Mouse (Mus musculus) hindbrain, embryonic 11.5 days (tissue): ENCODE data around the gene Mmrn2. TPM values are rescaled to one million over a fixed set of nuclear protein-coding genes. Genes with fewer than 3 reads are reported as not detected.
"Not testable (repeated sequence)": the region's sequence is repeated elsewhere in the genome, so short reads cannot be mapped to it uniquely, and the experiment has no call there.

Source experiments
- ATAC-seq: fragments of 200-750 bp; cut with Nextera tagmentation; 2 replicates; pipeline ENCODE4 v1.8.0; 2017; ENCODE audit warnings: mild to moderate bottlenecking, moderate TSS enrichment, moderate library complexity; ENCODE audit not compliant: low FRiP score
- DNase-seq: peaks from one replicate; pipeline ENCODE4 v3.0.0-alpha.2; 2015; ENCODE audit warnings: low spot score
- H3K27ac ChIP-seq: fragments of 300-500 bp; sonication (generic); 2 replicates; pipeline ENCODE4 v1.5.1; 2014; ENCODE audit warnings: mild to moderate bottlenecking, low read depth, low read length
- H3K27me3 ChIP-seq: fragments of 300-500 bp; sonication (generic); 2 replicates; pipeline ENCODE4 v1.6.1; 2014; ENCODE audit warnings: mild to moderate bottlenecking, low read length, moderate library complexity, mixed read lengths; ENCODE audit not compliant: control insufficient read depth, insufficient read depth
- H3K36me3 ChIP-seq: fragments of 300-500 bp; sonication (generic); 2 replicates; pipeline ENCODE4 v1.6.1; 2014; ENCODE audit warnings: mild to moderate bottlenecking, low read length, moderate library complexity, mixed read lengths; ENCODE audit not compliant: control insufficient read depth, insufficient read depth
- H3K4me1 ChIP-seq: fragments of 300-500 bp; sonication (generic); replicated peaks from 2 replicates; pipeline ENCODE4 v1.6.1; 2014; ENCODE audit warnings: low read length, mixed read lengths; ENCODE audit not compliant: control insufficient read depth, insufficient read depth
- H3K4me2 ChIP-seq: fragments of 300-500 bp; sonication (generic); replicated peaks from 2 replicates; pipeline ENCODE4 v1.6.1; 2014; ENCODE audit warnings: mild to moderate bottlenecking, low read depth, low read length
- H3K4me3 ChIP-seq: fragments of 300-500 bp; sonication (generic); 2 replicates; pipeline ENCODE4 v1.5.1; 2014; ENCODE audit warnings: low read depth, low read length
- H3K9ac ChIP-seq: fragments of 300-500 bp; sonication (generic); 2 replicates; pipeline ENCODE4 v1.6.1; 2014; ENCODE audit warnings: low read depth, low read length
- H3K9me3 ChIP-seq: fragments of 300-500 bp; sonication (generic); 2 replicates; pipeline ENCODE4 v1.6.1; 2016; ENCODE audit warnings: low read length; ENCODE audit not compliant: control insufficient read depth
- WGBS: fragments of 180-500 bp; shearing (Covaris S2); extraction: QIAGEN DNeasy Blood & Tissue Kit; methylation state at CpG from one replicate; pipeline ENCODE4 v1.1.7; 2014; 5-methylcytosine and 5-hydroxymethylcytosine counted together
- polyA plus RNA-seq: library from polyadenylated mRNA; unstranded; fragments of >200 nt; fragmentation: Nextera tagmentation; extraction: Ambion mirVana; gene quantifications from 2 replicates; pipeline ENCODE4 v1.2.1, GENCODE M21; 2014

Gene Mmrn2
- polyA plus RNA-seq, 1 experiment from 2014 or later, result 4.4 TPM

GRCm38 (mm10) chr14:34364254-34365146 lies 10.8 kb upstream of the Mmrn2 start:
- H3K9me3 ChIP-seq, result not testable (repeated sequence)
- peak overlapping the region; percentile 51; the same call in 1 of the 2 replicates for H3K9ac ChIP-seq

GRCm38 (mm10) chr14:34365147-34365507 lies 10.1 kb upstream of the Mmrn2 start:
- H3K4me3 ChIP-seq, result no peak overlapping the region
- DNase-seq, result no peak
- no peaks in the 10 kb centered on the region for H3K36me3 ChIP-seq
- no peak for ATAC-seq
- H3K27me3 ChIP-seq, result no peaks in the 10 kb centered on the region; the same call in 1 of the 2 replicates
- 96% methylated on average over 2 of the region's 2 CpGs for WGBS
- no peaks in the 10 kb centered on the region for H3K4me1 ChIP-seq
- H3K9ac ChIP-seq, result no peak overlapping the region
- no peak overlapping the region for H3K27ac ChIP-seq
- H3K4me2 ChIP-seq, result no peak overlapping the region
- no peaks in the 10 kb centered on the region for H3K9me3 ChIP-seq

More at GRCm38 (mm10) chr14:34364254-34365146, 10.8 kb upstream of the Mmrn2 start:
- 78% methylated on average over 15 of the region's 15 CpGs for WGBS
- H3K27me3 ChIP-seq, H3K36me3 ChIP-seq, H3K27ac ChIP-seq, H3K4me1 ChIP-seq, DNase-seq: not testable (repeated sequence)
- Histone ChIP-seq H3K4me3 (peak overlapping the region; percentile 30; the same call in 1 of the 2 replicates), H3K4me2 (peak overlapping the region; percentile 44)
- ATAC-seq, result peak; percentile 43

GRCm38 (mm10) chr14:34370203-34370602 lies 5.1 kb upstream of the Mmrn2 start:
- H3K27ac ChIP-seq, result no peak overlapping the region
- no peaks in the 10 kb centered on the region for H3K9me3 ChIP-seq
- H3K4me2 ChIP-seq, result no peak overlapping the region
- no peaks in the 10 kb centered on the region for H3K27me3 ChIP-seq
- ATAC-seq (no peak), DNase-seq (no peak)
- H3K9ac ChIP-seq, result no peak overlapping the region
- no peaks in the 10 kb centered on the region for H3K36me3 ChIP-seq
- no peaks in the 10 kb centered on the region for H3K4me1 ChIP-seq
- no peak overlapping the region for H3K4me3 ChIP-seq
- 64% methylated on average over 3 of the region's 3 CpGs for WGBS

- Histone ChIP-seq H3K4me3 (no peak overlapping the region), H3K4me1 (no peaks in the 10 kb centered on the region), H3K9ac (no peak overlapping the region), H3K27me3 (no peaks in the 10 kb centered on the region), H3K4me2 (no peak overlapping the region), H3K36me3 (no peaks in the 10 kb centered on the region), H3K27ac (no peak overlapping the region), H3K9me3 (no peaks in the 10 kb centered on the region)
- DNase-seq (no peak), ATAC-seq (no peak)
- WGBS, result 91% methylated on average over 3 of the region's 3 CpGs
Measured at GRCm38 (mm10) chr14:34370921-34371320, 4.3 kb upstream of the Mmrn2 start.

- no peak for ATAC-seq
- WGBS, result 88% methylated on average over 2 of the region's 2 CpGs
- no peak overlapping the region for H3K4me3 ChIP-seq
Measured at GRCm38 (mm10) chr14:34371763-34372162, 3.5 kb upstream of the Mmrn2 start.

GRCm38 (mm10) chr14:34372646-34373045 lies 2.6 kb upstream of the Mmrn2 start:
- no peaks in the 10 kb centered on the region for H3K36me3 ChIP-seq
- no peak for ATAC-seq
- H3K9me3 ChIP-seq, result no peaks in the 10 kb centered on the region
- no peak overlapping the region for H3K9ac ChIP-seq
- H3K4me2 ChIP-seq, result no peak overlapping the region; the same call in 1 of the 2 replicates
- DNase-seq, result peak; percentile 52
- no peak overlapping the region for H3K4me3 ChIP-seq
- no peaks in the 10 kb centered on the region for H3K4me1 ChIP-seq
- WGBS, result 80% methylated on average over 6 of the region's 6 CpGs
- no peak overlapping the region for H3K27ac ChIP-seq
- no peaks in the 10 kb centered on the region for H3K27me3 ChIP-seq

More at GRCm38 (mm10) chr14:34371763-34372162, 3.5 kb upstream of the Mmrn2 start:
- H3K4me2 ChIP-seq, result no peak overlapping the region
- H3K9me3 ChIP-seq, result no peaks in the 10 kb centered on the region
- no peak overlapping the region for H3K27ac ChIP-seq
- H3K4me1 ChIP-seq, result no peaks in the 10 kb centered on the region
- DNase-seq, result no peak
- no peaks in the 10 kb centered on the region for H3K27me3 ChIP-seq
- H3K36me3 ChIP-seq, result no peaks in the 10 kb centered on the region
- H3K9ac ChIP-seq, result no peak overlapping the region

- Histone ChIP-seq H3K4me2 (peak overlapping the region; percentile 21; the same call in 1 of the 2 replicates), H3K36me3 (no peaks in the 10 kb centered on the region), H3K4me1 (0 out of 2 replicates have a peak, but pooled peaks cover 3% of the 10 kb centered on the region), H3K9ac (no peak overlapping the region), H3K9me3 (no peaks in the 10 kb centered on the region), H3K27me3 (no peaks in the 10 kb centered on the region), H3K4me3 (peak overlapping the region; percentile 1; the same call in 1 of the 2 replicates), H3K27ac (no peak overlapping the region)
- DNase-seq (no peak), ATAC-seq (no peak)
- WGBS, result 79% methylated on average over 6 of the region's 6 CpGs
Measured at GRCm38 (mm10) chr14:34373581-34373980, 1.7 kb upstream of the Mmrn2 start.

GRCm38 (mm10) chr14:34374577-34374976 lies 688 bp upstream of the Mmrn2 start, which contains the start of gene Sncg:
Sncg (minus strand) TSS chr14:34374789.
- no peaks in the 10 kb centered on the region for H3K27me3 ChIP-seq
- peak within 1 kb of the TSS; percentile 21; the same call in 1 of the 2 replicates for H3K4me2 ChIP-seq
- no peaks in the 10 kb centered on the region for H3K36me3 ChIP-seq
- H3K9ac ChIP-seq, result no peak within 1 kb of the TSS
- H3K27ac ChIP-seq, result peak within 1 kb of the TSS; percentile 45; the same call in 1 of the 2 replicates
- peak; percentile 62 for ATAC-seq
- peak within 1 kb of the TSS; percentile 1 for H3K4me3 ChIP-seq
- H3K4me1 ChIP-seq, result 0 out of 2 replicates have a peak, but pooled peaks cover 3% of the 10 kb centered on the region
- no peaks in the 10 kb centered on the region for H3K9me3 ChIP-seq
- peak; percentile 41 for DNase-seq
- WGBS, result 51% methylated on average over 10 of the region's 10 CpGs
